Mouse (Mus musculus) limb, embryonic 11.5 days (tissue): ENCODE measurements around the gene Acox3. TPM values are rescaled to one million over a fixed set of nuclear protein-coding genes. Genes with fewer than 3 reads are reported as not detected.

Experiments
- ATAC-seq: fragments of 200-750 bp; cut with Nextera tagmentation; 2 replicates; pipeline ENCODE4 v1.8.0; 2017; ENCODE audit warnings: low read depth; ENCODE audit not compliant: insufficient number of reproducible peaks, low FRiP score, low TSS enrichment
- DNase-seq: peaks from one replicate; pipeline ENCODE4 v3.0.0-alpha.2; 2015; ENCODE audit warnings: low spot score
- H3K27ac ChIP-seq: fragments of 300-500 bp; sonication (generic); replicated peaks from 2 replicates; pipeline ENCODE4 v1.5.1; 2014; ENCODE audit warnings: low read depth, mild to moderate bottlenecking, low read length
- H3K27me3 ChIP-seq: fragments of 300-500 bp; sonication (generic); 2 replicates; pipeline ENCODE4 v1.6.1; 2014; ENCODE audit warnings: mild to moderate bottlenecking, low read length, mixed read lengths; ENCODE audit not compliant: control insufficient read depth, insufficient read depth
- H3K36me3 ChIP-seq: fragments of 300-500 bp; sonication (generic); 2 replicates; pipeline ENCODE4 v1.6.1; 2014; ENCODE audit warnings: mild to moderate bottlenecking, low read length, moderate library complexity, mixed read lengths; ENCODE audit not compliant: control insufficient read depth, insufficient read depth
- H3K4me1 ChIP-seq: fragments of 300-500 bp; sonication (generic); 2 replicates; pipeline ENCODE4 v1.6.1; 2014; ENCODE audit warnings: low read length, mixed read lengths; ENCODE audit not compliant: control insufficient read depth, insufficient read depth
- H3K4me2 ChIP-seq: fragments of 300-500 bp; sonication (generic); 2 replicates; pipeline ENCODE4 v1.6.1; 2014; ENCODE audit warnings: low read depth, mild to moderate bottlenecking, moderate library complexity; ENCODE audit not compliant: severe bottlenecking
- H3K4me3 ChIP-seq: fragments of 300-500 bp; sonication (generic); 2 replicates; pipeline ENCODE4 v1.5.1; 2014; ENCODE audit warnings: low read depth, low read length
- H3K9ac ChIP-seq: fragments of 300-500 bp; sonication (generic); 2 replicates; pipeline ENCODE4 v1.6.1; 2014; ENCODE audit warnings: mild to moderate bottlenecking, low read length
- H3K9me3 ChIP-seq: fragments of 300-500 bp; sonication (generic); 2 replicates; pipeline ENCODE4 v1.6.1; 2016; ENCODE audit warnings: low read length; ENCODE audit not compliant: control insufficient read depth
- WGBS: fragments of 180-500 bp; shearing (Covaris S2); extraction: QIAGEN DNeasy Blood & Tissue Kit; methylation state at CpG from one replicate; pipeline ENCODE4 v1.1.7; 2014; 5-methylcytosine and 5-hydroxymethylcytosine counted together
- polyA plus RNA-seq: library from polyadenylated mRNA; unstranded; fragments of >200 nt; fragmentation: Nextera tagmentation; extraction: Ambion mirVana; gene quantifications from 2 replicates; pipeline ENCODE4 v1.2.1, GENCODE M21; 2014

Gene Acox3
- polyA plus RNA-seq, 1 experiment from 2014 or later: 9.7 TPM

GRCm38 (mm10) chr5:35626408-35626807, 43.6 kb downstream of the Acox3 start:
- Histone ChIP-seq H3K4me1 (no peaks in the 10 kb centered on the region), H3K36me3 (no peaks in the 10 kb centered on the region), H3K9ac (no peak overlapping the region), H3K27me3 (no peaks in the 10 kb centered on the region), H3K27ac (no peak overlapping the region), H3K4me2 (no peak overlapping the region), H3K4me3 (no peak overlapping the region), H3K9me3 (no peaks in the 10 kb centered on the region)
- DNase-seq: no peak
- no peak for ATAC-seq
- WGBS: 85% methylated on average over 2 of the region's 2 CpGs

- H3K36me3 ChIP-seq: no peaks in the 10 kb centered on the region
- ATAC-seq: no peak
Measured at GRCm38 (mm10) chr5:35627307-35627840, 44.5 kb downstream of the Acox3 start.

GRCm38 (mm10) chr5:35628685-35629084, 45.8 kb downstream of the Acox3 start:
- Histone ChIP-seq H3K4me3 (no peak overlapping the region), H3K27ac (no peak overlapping the region), H3K4me1 (no peaks in the 10 kb centered on the region), H3K9ac (no peak overlapping the region), H3K4me2 (no peak overlapping the region), H3K36me3 (no peaks in the 10 kb centered on the region), H3K27me3 (no peaks in the 10 kb centered on the region), H3K9me3 (no peaks in the 10 kb centered on the region)
- 54% methylated on average over 1 of the region's 1 CpGs for WGBS
- DNase-seq (no peak), ATAC-seq (no peak)

More at GRCm38 (mm10) chr5:35627307-35627840, 44.5 kb downstream of the Acox3 start:
- H3K4me3 ChIP-seq: no peak overlapping the region
- no peaks in the 10 kb centered on the region for H3K9me3 ChIP-seq
- H3K9ac ChIP-seq: no peak overlapping the region
- 66% methylated on average over 7 of the region's 7 CpGs for WGBS
- DNase-seq: no peak
- no peak overlapping the region for H3K4me2 ChIP-seq
- no peak overlapping the region for H3K27ac ChIP-seq
- H3K27me3 ChIP-seq: no peaks in the 10 kb centered on the region
- H3K4me1 ChIP-seq: no peaks in the 10 kb centered on the region

- H3K27me3 ChIP-seq: no peaks in the 10 kb centered on the region
- no peak for ATAC-seq
- H3K27ac ChIP-seq: no peak overlapping the region
Measured at GRCm38 (mm10) chr5:35629333-35629732, 46.5 kb downstream of the Acox3 start.

GRCm38 (mm10) chr5:35630706-35631105, 47.9 kb downstream of the Acox3 start:
- H3K4me1 ChIP-seq: no peaks in the 10 kb centered on the region
- WGBS: 89% methylated on average over 1 of the region's 1 CpGs
- no peaks in the 10 kb centered on the region for H3K36me3 ChIP-seq
- no peak overlapping the region for H3K27ac ChIP-seq
- no peak overlapping the region for H3K4me2 ChIP-seq
- no peaks in the 10 kb centered on the region for H3K9me3 ChIP-seq
- H3K27me3 ChIP-seq: no peaks in the 10 kb centered on the region
- H3K9ac ChIP-seq: no peak overlapping the region
- DNase-seq (no peak), ATAC-seq (no peak)
- no peak overlapping the region for H3K4me3 ChIP-seq

More at GRCm38 (mm10) chr5:35629333-35629732, 46.5 kb downstream of the Acox3 start:
- no peak for DNase-seq
- Histone ChIP-seq H3K4me1 (no peaks in the 10 kb centered on the region), H3K9ac (no peak overlapping the region), H3K9me3 (no peaks in the 10 kb centered on the region), H3K36me3 (no peaks in the 10 kb centered on the region), H3K4me3 (no peak overlapping the region), H3K4me2 (no peak overlapping the region)

- Histone ChIP-seq H3K9ac (no peak overlapping the region), H3K36me3 (no peaks in the 10 kb centered on the region), H3K4me3 (no peak overlapping the region), H3K4me1 (no peaks in the 10 kb centered on the region), H3K9me3 (no peaks in the 10 kb centered on the region), H3K4me2 (no peak overlapping the region), H3K27ac (no peak overlapping the region), H3K27me3 (no peaks in the 10 kb centered on the region)
- WGBS: 86% methylated on average over 3 of the region's 3 CpGs
- no peak for DNase-seq
- no peak for ATAC-seq
Measured at GRCm38 (mm10) chr5:35631224-35631623, 48.4 kb downstream of the Acox3 start.

- no peak overlapping the region for H3K9ac ChIP-seq
- H3K27me3 ChIP-seq: no peaks in the 10 kb centered on the region
- H3K4me1 ChIP-seq: no peaks in the 10 kb centered on the region
- no peak overlapping the region for H3K4me2 ChIP-seq
- H3K9me3 ChIP-seq: no peaks in the 10 kb centered on the region
- ATAC-seq (no peak), DNase-seq (no peak)
- H3K27ac ChIP-seq: no peak overlapping the region
- no peak overlapping the region for H3K4me3 ChIP-seq
- no peaks in the 10 kb centered on the region for H3K36me3 ChIP-seq
- WGBS: 64% methylated on average over 5 of the region's 5 CpGs
Measured at GRCm38 (mm10) chr5:35631755-35632154, 48.9 kb downstream of the Acox3 start.

GRCm38 (mm10) chr5:35632841-35633240, 50.0 kb downstream of the Acox3 start:
- no peak for ATAC-seq

GRCm38 (mm10) chr5:35636016-35636415, 53.2 kb downstream of the Acox3 start:
- H3K9ac ChIP-seq: no peak overlapping the region
- H3K27ac ChIP-seq: no peak overlapping the region
- H3K4me3 ChIP-seq: no peak overlapping the region
- no peaks in the 10 kb centered on the region for H3K36me3 ChIP-seq
- no peaks in the 10 kb centered on the region for H3K9me3 ChIP-seq
- DNase-seq (no peak), ATAC-seq (no peak)
- no peaks in the 10 kb centered on the region for H3K27me3 ChIP-seq
- no peaks in the 10 kb centered on the region for H3K4me1 ChIP-seq
- 90% methylated on average over 2 of the region's 2 CpGs for WGBS
- H3K4me2 ChIP-seq: no peak overlapping the region

More at GRCm38 (mm10) chr5:35632841-35633240, 50.0 kb downstream of the Acox3 start:
- 68% methylated on average over 6 of the region's 6 CpGs for WGBS
- H3K4me1 ChIP-seq: no peaks in the 10 kb centered on the region
- H3K27me3 ChIP-seq: no peaks in the 10 kb centered on the region
- DNase-seq: no peak
- no peak overlapping the region for H3K9ac ChIP-seq
- no peaks in the 10 kb centered on the region for H3K9me3 ChIP-seq
- no peak overlapping the region for H3K4me3 ChIP-seq
- H3K4me2 ChIP-seq: no peak overlapping the region
- no peaks in the 10 kb centered on the region for H3K36me3 ChIP-seq
- H3K27ac ChIP-seq: no peak overlapping the region
